Mouse (Mus musculus) hindbrain, embryonic 16.5 days (tissue): Measurements from ENCODE around the gene 4930452B06Rik. TPM values are rescaled to one million over a fixed set of nuclear protein-coding genes. Genes with fewer than 3 reads are reported as not detected.
A peak's percentile ranks its signal among the peaks of the same experiment; 100 is the strongest.

Source experiments
- ATAC-seq: fragments of 200-750 bp; cut with Nextera tagmentation; 2 replicates; pipeline ENCODE4 v1.8.0; 2017; ENCODE audit warnings: moderate TSS enrichment, moderate library complexity
- H3K27ac ChIP-seq: fragments of 300-500 bp; sonication (generic); 2 replicates; pipeline ENCODE4 v1.5.1; 2014; ENCODE audit warnings: low read depth, mild to moderate bottlenecking, control low read depth, low read length, moderate library complexity
- H3K27me3 ChIP-seq: fragments of 300-500 bp; sonication (generic); replicated peaks from 2 replicates; pipeline ENCODE4 v1.6.1; 2014; ENCODE audit warnings: low read length; ENCODE audit not compliant: control insufficient read depth, insufficient read depth
- H3K36me3 ChIP-seq: fragments of 300-500 bp; sonication (generic); 2 replicates; pipeline ENCODE4 v1.6.1; 2014; ENCODE audit warnings: mild to moderate bottlenecking, low read length, moderate library complexity, mixed read lengths; ENCODE audit not compliant: control insufficient read depth, insufficient read depth
- H3K4me1 ChIP-seq: fragments of 300-500 bp; sonication (generic); 2 replicates; pipeline ENCODE4 v1.6.1; 2014; ENCODE audit warnings: low read depth, low read length; ENCODE audit not compliant: control insufficient read depth, insufficient read depth
- H3K4me2 ChIP-seq: fragments of 300-500 bp; sonication (generic); 2 replicates; pipeline ENCODE4 v1.6.1; 2014; ENCODE audit warnings: mild to moderate bottlenecking, low read length, control low read depth, moderate library complexity
- H3K4me3 ChIP-seq: fragments of 300-500 bp; sonication (generic); 2 replicates; pipeline ENCODE4 v1.5.1; 2014; ENCODE audit warnings: mild to moderate bottlenecking, low read length, control low read depth, moderate library complexity
- H3K9ac ChIP-seq: fragments of 300-500 bp; sonication (generic); 2 replicates; pipeline ENCODE4 v1.6.1; 2014; ENCODE audit warnings: low read depth, mild to moderate bottlenecking, control low read depth, low read length, moderate library complexity
- H3K9me3 ChIP-seq: fragments of 300-500 bp; sonication (generic); 2 replicates; pipeline ENCODE4 v1.6.1; 2014; ENCODE audit warnings: mild to moderate bottlenecking, low read length, moderate library complexity; ENCODE audit not compliant: control insufficient read depth
- WGBS: fragments of 180-500 bp; shearing (Covaris S2); extraction: QIAGEN DNeasy Blood & Tissue Kit; methylation state at CpG from one replicate; pipeline ENCODE4 v1.1.7; 2014; 5-methylcytosine and 5-hydroxymethylcytosine counted together
- polyA plus RNA-seq: library from polyadenylated mRNA; unstranded; fragments of >200 nt; fragmentation: Nextera tagmentation; extraction: Ambion mirVana; gene quantifications from 2 replicates; pipeline ENCODE4 v1.2.1, GENCODE M21; 2015

4930452B06Rik gene
- polyA plus RNA-seq, 1 experiment from 2014 or later = 8.0 TPM

- Histone ChIP-seq H3K4me1 (peaks cover 3% of the 10 kb centered on the region), H3K27ac (no peak overlapping the region), H3K27me3 (no peaks in the 10 kb centered on the region), H3K9me3 (no peaks in the 10 kb centered on the region), H3K9ac (no peak overlapping the region), H3K4me2 (no peak overlapping the region), H3K4me3 (no peak overlapping the region), H3K36me3 (no peaks in the 10 kb centered on the region)
- ATAC-seq = no peak
- WGBS = 26% methylated on average over 10 of the region's 10 CpGs
These were observed 244.7 kb downstream of the 4930452B06Rik start for GRCm38 (mm10) chr14:8421199-8421787.

DNA sequence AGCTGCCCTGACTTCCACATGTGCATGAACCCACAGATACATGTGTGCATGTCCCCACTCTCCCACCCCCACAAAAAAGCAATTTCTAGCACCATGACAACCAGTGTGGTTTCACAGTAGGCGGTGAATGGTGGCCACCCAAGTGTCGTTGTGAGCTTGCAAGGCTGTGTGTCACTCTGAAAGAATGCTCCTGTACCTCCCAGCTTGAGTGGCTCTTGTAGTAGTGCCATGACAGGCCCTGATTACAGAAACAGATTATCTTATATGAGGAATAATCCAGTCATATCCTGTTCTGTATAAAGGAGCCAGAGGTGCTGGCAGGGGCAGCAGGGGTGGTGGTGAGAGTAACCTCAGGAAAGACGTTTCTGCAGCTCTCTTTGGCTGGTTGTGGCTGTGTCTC is 247.4 kb downstream of the 4930452B06Rik start:
- Histone ChIP-seq H3K36me3 (no peaks in the 10 kb centered on the region), H3K4me3 (no peak overlapping the region), H3K9me3 (no peaks in the 10 kb centered on the region), H3K4me1 (peaks cover 3% of the 10 kb centered on the region), H3K9ac (no peak overlapping the region), H3K4me2 (no peak overlapping the region), H3K27me3 (no peaks in the 10 kb centered on the region), H3K27ac (no peak overlapping the region)
- WGBS = 56% methylated on average over 3 of the region's 3 CpGs
- no peak for ATAC-seq

GRCm38 (mm10) chr14:8405946-8406345 is 260.1 kb downstream of the 4930452B06Rik start:
- no peak overlapping the region for H3K4me2 ChIP-seq
- no peak overlapping the region for H3K27ac ChIP-seq
- no peak overlapping the region for H3K9ac ChIP-seq
- no peaks in the 10 kb centered on the region for H3K9me3 ChIP-seq
- H3K4me1 ChIP-seq = no peaks in the 10 kb centered on the region
- no peaks in the 10 kb centered on the region for H3K27me3 ChIP-seq
- no peak overlapping the region for H3K4me3 ChIP-seq
- no peaks in the 10 kb centered on the region for H3K36me3 ChIP-seq
- no peak for ATAC-seq
- 69% methylated on average over 6 of the region's 6 CpGs for WGBS

DNA sequence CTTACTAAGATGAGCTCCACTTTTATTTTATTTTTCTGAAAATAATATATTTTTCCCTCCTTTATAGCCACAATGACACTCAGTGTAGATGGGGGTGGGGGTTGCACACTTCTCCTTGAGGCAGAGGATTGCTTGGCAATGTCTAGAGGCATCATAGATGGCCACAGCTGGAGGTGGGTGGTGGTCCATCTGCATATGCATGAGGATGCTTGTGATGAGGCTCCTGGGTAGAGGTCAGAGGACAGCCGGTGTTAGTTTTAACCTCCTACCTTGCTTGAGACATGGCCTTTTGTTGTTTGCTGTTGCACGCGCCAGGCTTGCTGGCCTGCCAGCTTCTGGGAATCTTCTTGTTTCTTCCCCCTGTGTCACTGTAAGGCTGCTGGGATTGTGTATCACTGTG is 262.7 kb downstream of the 4930452B06Rik start:
- Histone ChIP-seq H3K4me3 (no peak overlapping the region), H3K9me3 (no peaks in the 10 kb centered on the region), H3K27ac (no peak overlapping the region), H3K4me1 (no peaks in the 10 kb centered on the region), H3K36me3 (no peaks in the 10 kb centered on the region), H3K27me3 (no peaks in the 10 kb centered on the region), H3K9ac (no peak overlapping the region), H3K4me2 (no peak overlapping the region)
- no peak for ATAC-seq
- WGBS = 65% methylated on average over 3 of the region's 3 CpGs

DNA sequence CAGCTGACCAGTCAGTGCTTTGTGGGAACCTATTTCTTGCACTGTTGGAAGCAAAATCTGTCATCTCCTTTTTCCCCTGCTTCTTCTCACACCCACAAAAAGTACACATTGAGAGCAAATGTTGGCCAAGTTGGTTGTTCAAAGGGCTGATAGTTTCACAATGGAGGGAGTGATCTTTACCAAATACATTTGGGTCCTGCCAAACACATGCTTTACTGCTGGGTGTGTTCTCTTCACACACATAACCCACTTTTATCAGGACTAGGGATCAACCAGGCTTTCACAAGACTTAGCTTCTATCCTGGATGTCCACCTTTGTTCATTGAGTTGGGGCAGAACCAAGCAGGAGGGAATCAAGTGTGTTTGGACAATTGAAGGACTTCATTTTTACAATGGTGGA is 267.5 kb downstream of the 4930452B06Rik start:
- H3K4me3 ChIP-seq = no peak overlapping the region
- no peak overlapping the region for H3K27ac ChIP-seq
- H3K4me2 ChIP-seq = no peak overlapping the region
- no peaks in the 10 kb centered on the region for H3K9me3 ChIP-seq
- no peak overlapping the region for H3K9ac ChIP-seq
- no peaks in the 10 kb centered on the region for H3K36me3 ChIP-seq
- H3K27me3 ChIP-seq = no peaks in the 10 kb centered on the region
- ATAC-seq = no peak
- H3K4me1 ChIP-seq = no peaks in the 10 kb centered on the region

GRCm38 (mm10) chr14:8395690-8396287 is 270.3 kb downstream of the 4930452B06Rik start:
- Histone ChIP-seq H3K9ac (no peak overlapping the region), H3K9me3 (no peaks in the 10 kb centered on the region), H3K4me3 (no peak overlapping the region), H3K27me3 (no peaks in the 10 kb centered on the region), H3K4me2 (no peak overlapping the region), H3K36me3 (no peaks in the 10 kb centered on the region), H3K4me1 (no peaks in the 10 kb centered on the region), H3K27ac (no peak overlapping the region)
- ATAC-seq = no peak
- WGBS = 83% methylated on average over 7 of the region's 7 CpGs

- H3K27ac ChIP-seq = no peak overlapping the region
- no peaks in the 10 kb centered on the region for H3K4me1 ChIP-seq
- no peak overlapping the region for H3K4me2 ChIP-seq
- H3K9me3 ChIP-seq = no peaks in the 10 kb centered on the region
- WGBS = 54% methylated on average over 6 of the region's 6 CpGs
- H3K27me3 ChIP-seq = no peaks in the 10 kb centered on the region
- H3K4me3 ChIP-seq = no peak overlapping the region
- ATAC-seq = 0 out of 2 replicates have a peak, but pooled peaks have one; percentile 30
- H3K9ac ChIP-seq = no peak overlapping the region
- no peaks in the 10 kb centered on the region for H3K36me3 ChIP-seq
These were observed 273.7 kb downstream of the 4930452B06Rik start for GRCm38 (mm10) chr14:8392181-8392825.
